Mouse (Mus musculus) small intestine, adult 2 months (tissue): ENCODE results near the gene Emc6.

Experiments
- CTCF ChIP-seq: fragments of 200-500 bp; IDR thresholded peaks from 2 replicates; pipeline ENCODE4 v1.5.1; 2012; ENCODE audit warnings: low read depth, mild to moderate bottlenecking, control low read depth, inconsistent platforms, low read length, moderate library complexity, mixed read lengths; ENCODE audit not compliant: insufficient replicate concordance, insufficient read length; ENCODE audit errors: extremely low read depth
- POLR2A ChIP-seq: fragments of 200-500 bp; IDR thresholded peaks from 2 replicates; pipeline ENCODE4 v1.6.1; 2012; ENCODE audit warnings: low read depth, mild to moderate bottlenecking, control low read depth, inconsistent platforms, low read length, moderate library complexity

GRCm38 (mm10) chr11:73198190-73198589 is 21.4 kb upstream of the Emc6 start:
- no peak for TF ChIP-seq CTCF
- no peak for TF ChIP-seq POLR2A
